Comparison of ENCODE assay signal across 15 mouse cellular contexts in the genomic region with DNA sequence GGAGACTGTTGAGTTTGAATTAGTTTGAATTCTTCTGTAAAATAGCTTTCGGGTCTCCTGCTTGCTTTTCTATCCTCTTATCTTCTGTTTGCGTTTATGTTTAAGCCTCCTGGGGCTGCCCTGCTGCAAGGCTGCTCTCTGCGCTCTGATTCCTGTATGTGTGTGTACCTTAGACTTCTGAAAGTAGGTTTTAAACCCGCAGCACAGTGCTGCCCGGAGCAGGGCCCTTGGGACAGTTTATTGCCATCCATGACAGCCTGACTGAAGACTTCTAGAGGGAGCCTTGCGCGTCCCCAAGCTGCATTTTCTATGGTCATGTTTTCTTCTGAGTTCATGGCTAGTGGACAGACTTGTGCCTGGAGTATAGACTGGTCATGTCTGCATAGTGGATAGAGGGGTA.
A peak's percentile ranks its signal among the peaks of the same experiment; 100 is the strongest.
DNase-seq lines count a peak whose midpoint lies in the region; ATAC-seq and TF ChIP-seq lines count a peak whose summit lies in the region.
"Had no signal": no experiment of that assay in that cellular context is flagged by ENCODE, and none has a peak within 500 bp of the region (broad histone marks: within the 10 kb centered on the region; RNA-seq: fewer than 3 reads in every experiment).

No protein-coding gene starts in this region.

- no peak for TF ChIP-seq POLR2A in small intestine, adult 2 months (IDR thresholded peaks at IDR 0.05; ENCODE audit: low read depth, low read length)

- 34% methylated on average over 7 of the region's 7 CpGs for whole genome bisulfite sequencing in heart, embryonic 13.5 days
- 53% methylated on average over 7 of the region's 7 CpGs for WGBS in liver, embryonic 11.5 days
- WGBS in liver, embryonic 12.5 days (ENCODE audit: insufficient replicate concordance), result 58% methylated on average over 7 of the region's 7 CpGs
- 24% methylated on average over 7 of the region's 7 CpGs for WGBS in small intestine, adult 2 months
- WGBS in hindbrain, postnatal 0 days, result 83% methylated on average over 7 of the region's 7 CpGs

- no peak for ATAC-seq in heart, embryonic 13.5 days (ENCODE audit: extremely low read depth, insufficient number of reproducible peaks, low FRiP score, low TSS enrichment)
- no peak for ATAC-seq in liver, embryonic 11.5 days (replicated peaks; ENCODE audit: low FRiP score)
- no peak for ATAC-seq in liver, embryonic 12.5 days
- ATAC-seq in hindbrain, postnatal 0 days, result no peak
- no peak for ATAC-seq in monocyte, adult 5-6 weeks (replicated peaks; ENCODE audit: insufficient number of reproducible peaks, low FRiP score, low TSS enrichment, poor library complexity, severe bottlenecking)
- ATAC-seq: forebrain, embryonic 15.5 days; midbrain, embryonic 16.5 days had no signal

- H3K4me1 ChIP-seq in heart, embryonic 13.5 days, result peaks cover 52% of the 10 kb centered on the region
- H3K4me1 ChIP-seq in liver, embryonic 11.5 days (replicated peaks; ENCODE audit: control insufficient read depth, insufficient read depth, low read length), result no peaks in the 10 kb centered on the region
- peaks cover 12% of the 10 kb centered on the region; the same call in 1 of the 2 replicates for H3K4me1 ChIP-seq in liver, embryonic 12.5 days
- H3K4me1 ChIP-seq in small intestine, adult 2 months (ENCODE audit: control insufficient read depth, insufficient read depth, insufficient read length, low read length), result peaks cover 23% of the 10 kb centered on the region
- H3K4me1 ChIP-seq in hindbrain, postnatal 0 days (ENCODE audit: insufficient read depth, low read length), result no peaks in the 10 kb centered on the region
- H3K4me1 ChIP-seq: forebrain, embryonic 15.5 days had no signal

- H3K27me3 ChIP-seq in heart, embryonic 13.5 days (replicated peaks), result no peaks in the 10 kb centered on the region
- no peaks in the 10 kb centered on the region for H3K27me3 ChIP-seq in liver, embryonic 11.5 days (replicated peaks; ENCODE audit: control insufficient read depth, insufficient read depth, low read length)
- H3K27me3 ChIP-seq in liver, embryonic 12.5 days (replicated peaks), result no peaks in the 10 kb centered on the region
- no peaks in the 10 kb centered on the region for H3K27me3 ChIP-seq in small intestine, adult 2 months (ENCODE audit: control insufficient read depth, insufficient read depth, low read length)
- no peaks in the 10 kb centered on the region for H3K27me3 ChIP-seq in hindbrain, postnatal 0 days (ENCODE audit: insufficient read depth, low read length)
- H3K27me3 ChIP-seq: embryonic facial prominence, embryonic 12.5 days; forebrain, embryonic 15.5 days had no signal

- no peak for DNase-seq in heart, adult 8-10 months (ENCODE audit: low spot score)
- no peak for DNase-seq in liver, embryonic 11.5 days (ENCODE audit: low spot score)
- no peak for DNase-seq in liver
- DNase-seq in hindbrain, postnatal 0 days (ENCODE audit: low spot score), result no peak
- DNase-seq: adrenal gland, postnatal 14 days; cerebellum, adult 18-20 months; layer of hippocampus, postnatal 36 days; thymus, postnatal 36 days had no signal

- no peak overlapping the region for H3K4me2 ChIP-seq in heart, embryonic 13.5 days
- 0 out of 2 replicates have a peak overlapping the region, but pooled peaks have one; percentile 12 for H3K4me2 ChIP-seq in liver, embryonic 11.5 days
- no peak overlapping the region for H3K4me2 ChIP-seq in liver, embryonic 12.5 days
- H3K4me2 ChIP-seq in hindbrain, postnatal 0 days (ENCODE audit: low read depth, low read length), result no peak overlapping the region
- H3K4me2 ChIP-seq: embryonic facial prominence, embryonic 12.5 days; forebrain, embryonic 15.5 days had no signal

- H3K36me3 ChIP-seq in heart, embryonic 13.5 days, result no peaks in the 10 kb centered on the region
- no peaks in the 10 kb centered on the region for H3K36me3 ChIP-seq in liver, embryonic 11.5 days (ENCODE audit: control insufficient read depth, insufficient read depth, low read length)
- no peaks in the 10 kb centered on the region; the same call in 1 of the 2 replicates for H3K36me3 ChIP-seq in liver, embryonic 12.5 days
- peaks cover 5% of the 10 kb centered on the region for H3K36me3 ChIP-seq in small intestine, adult 2 months (ENCODE audit: control insufficient read depth, insufficient read depth, low read length)
- no peaks in the 10 kb centered on the region for H3K36me3 ChIP-seq in hindbrain, postnatal 0 days (ENCODE audit: insufficient read depth, low read length)
- H3K36me3 ChIP-seq: embryonic facial prominence, embryonic 12.5 days; forebrain, embryonic 15.5 days had no signal

- H3K27ac ChIP-seq in heart, embryonic 13.5 days (replicated peaks), result peak overlapping the region; percentile 42; the same call in 1 of the 2 replicates
- peak overlapping the region; percentile 54; the same call in 1 of the 2 replicates for H3K27ac ChIP-seq in liver, embryonic 11.5 days (ENCODE audit: low read depth, low read length)
- H3K27ac ChIP-seq in liver, embryonic 12.5 days, result peak overlapping the region; percentile 16
- H3K27ac ChIP-seq in small intestine, adult 2 months (ENCODE audit: insufficient read depth, low read depth, low read length), result peak overlapping the region; percentile 58
- no peak overlapping the region for H3K27ac ChIP-seq in hindbrain, postnatal 0 days
- H3K27ac ChIP-seq: embryonic facial prominence, embryonic 12.5 days; forebrain, embryonic 15.5 days had no signal

- H3K9me3 ChIP-seq in heart, embryonic 13.5 days, result no peaks in the 10 kb centered on the region
- no peaks in the 10 kb centered on the region for H3K9me3 ChIP-seq in liver, embryonic 11.5 days (ENCODE audit: control insufficient read depth, low read length)
- H3K9me3 ChIP-seq in liver, embryonic 12.5 days (replicated peaks), result no peaks in the 10 kb centered on the region
- H3K9me3 ChIP-seq in hindbrain, postnatal 0 days (ENCODE audit: low read length), result no peaks in the 10 kb centered on the region
- H3K9me3 ChIP-seq: embryonic facial prominence, embryonic 12.5 days; forebrain, embryonic 15.5 days had no signal

- H3K4me3 ChIP-seq in heart, embryonic 13.5 days, result no peak overlapping the region
- H3K4me3 ChIP-seq in liver, embryonic 11.5 days (ENCODE audit: low read depth, low read length), result no peak overlapping the region
- no peak overlapping the region for H3K4me3 ChIP-seq in liver, embryonic 12.5 days
- no peak overlapping the region for H3K4me3 ChIP-seq in small intestine, adult 2 months (ENCODE audit: low read depth, low read length)
- H3K4me3 ChIP-seq in hindbrain, postnatal 0 days (ENCODE audit: low read length), result no peak overlapping the region
- H3K4me3 ChIP-seq: embryonic facial prominence, embryonic 12.5 days; forebrain, embryonic 15.5 days had no signal

- no peak for TF ChIP-seq CTCF in small intestine, adult 2 months (IDR thresholded peaks at IDR 0.05; ENCODE audit: extremely low read depth, insufficient read length, insufficient replicate concordance, low read depth, low read length)
- TF ChIP-seq CTCF in hindbrain, postnatal 0 days (IDR thresholded peaks at IDR 0.05; ENCODE audit: low read depth), result no peak

- 0 out of 2 replicates have a peak overlapping the region, but pooled peaks have one; percentile 16 for H3K9ac ChIP-seq in heart, embryonic 13.5 days
- no peak overlapping the region for H3K9ac ChIP-seq in liver, embryonic 11.5 days (ENCODE audit: low read depth, low read length)
- H3K9ac ChIP-seq in liver, embryonic 12.5 days, result no peak overlapping the region
- no peak overlapping the region for H3K9ac ChIP-seq in hindbrain, postnatal 0 days (replicated peaks; ENCODE audit: low read length)
- H3K9ac ChIP-seq: embryonic facial prominence, embryonic 12.5 days; forebrain, embryonic 15.5 days had no signal
